Mouse (Mus musculus) E14TG2a.4 (cell line): ENCODE data around the gene Slc25a29.

Source experiments
- CTCF ChIP-seq: conservative IDR thresholded peaks from 2 replicates; pipeline ENCODE4 v1.5.1; 2014; ENCODE audit warnings: low read length
- NANOG ChIP-seq: IDR thresholded peaks from 2 replicates; pipeline ENCODE4 v1.6.1; 2014; ENCODE audit warnings: borderline replicate concordance, low read length, mixed read lengths
- POU5F1 ChIP-seq: IDR thresholded peaks from 2 replicates; pipeline ENCODE4 v1.6.1; 2014; ENCODE audit warnings: low read length, borderline replicate concordance

- TF ChIP-seq CTCF (no peak), POU5F1 (no peak), NANOG (no peak)
These were observed 2.8 kb downstream of the Slc25a29 start for GRCm38 (mm10) chr12:108832851-108833250.
